Mouse (Mus musculus) limb, embryonic 10.5 days (tissue): Measurements from ENCODE around the gene Tmigd1. TPM values are rescaled to one million over a fixed set of nuclear protein-coding genes. Genes with fewer than 3 reads are reported as not detected.

Source experiments
- DNase-seq: peaks from one replicate; pipeline ENCODE4 v3.0.0-alpha.2; 2017; ENCODE audit warnings: low spot score
- H3K27ac ChIP-seq: fragments of 300-500 bp; sonication (generic); 2 replicates; pipeline ENCODE4 v1.5.1; 2016; ENCODE audit warnings: mild to moderate bottlenecking
- H3K27me3 ChIP-seq: fragments of 300-500 bp; sonication (generic); 2 replicates; pipeline ENCODE4 v1.6.1; 2016; ENCODE audit warnings: low read depth, mild to moderate bottlenecking; ENCODE audit not compliant: poor library complexity, severe bottlenecking
- H3K36me3 ChIP-seq: fragments of 300-500 bp; sonication (generic); 2 replicates; pipeline ENCODE4 v1.6.1; 2016; ENCODE audit warnings: mild to moderate bottlenecking, moderate library complexity
- H3K4me1 ChIP-seq: fragments of 300-500 bp; sonication (generic); 2 replicates; pipeline ENCODE4 v1.6.1; 2016
- H3K4me3 ChIP-seq: fragments of 300-500 bp; sonication (generic); 2 replicates; pipeline ENCODE4 v1.5.1; 2016; ENCODE audit warnings: mild to moderate bottlenecking, moderate library complexity
- H3K9me3 ChIP-seq: fragments of 300-500 bp; sonication (generic); replicated peaks from 2 replicates; pipeline ENCODE4 v1.6.1; 2016; ENCODE audit warnings: mild to moderate bottlenecking
- WGBS: fragments of 180-500 bp; shearing (Covaris S2); methylation state at CpG from one replicate; pipeline ENCODE4 v1.1.7; 2016; 5-methylcytosine and 5-hydroxymethylcytosine counted together
- polyA plus RNA-seq: library from polyadenylated mRNA; unstranded; fragments of >200 nt; fragmentation: Nextera tagmentation; extraction: Ambion mirVana; gene quantifications from 2 replicates; pipeline ENCODE4 v1.2.1, GENCODE M21; 2016

The Tmigd1 gene
- polyA plus RNA-seq, 1 experiment from 2014 or later: 0.14 TPM

GRCm38 (mm10) chr11:76889339-76890164, 12.4 kb upstream of the Tmigd1 start:
- 54% methylated on average over 10 of the region's 10 CpGs for WGBS
- Histone ChIP-seq H3K36me3 (no peaks in the 10 kb centered on the region), H3K4me3 (no peak overlapping the region), H3K9me3 (no peaks in the 10 kb centered on the region), H3K4me1 (peaks cover 26% of the 10 kb centered on the region), H3K27me3 (no peaks in the 10 kb centered on the region), H3K27ac (0 out of 2 replicates have a peak overlapping the region, but pooled peaks have one; percentile 1)
- DNase-seq: no peak

GRCm38 (mm10) chr11:76891171-76891570, 10.8 kb upstream of the Tmigd1 start:
- no peak for DNase-seq
- H3K27ac ChIP-seq: no peak overlapping the region
- no peaks in the 10 kb centered on the region for H3K36me3 ChIP-seq
- peaks cover 26% of the 10 kb centered on the region for H3K4me1 ChIP-seq
- H3K4me3 ChIP-seq: no peak overlapping the region
- no peaks in the 10 kb centered on the region for H3K27me3 ChIP-seq
- H3K9me3 ChIP-seq: no peaks in the 10 kb centered on the region
- 92% methylated on average over 7 of the region's 7 CpGs for WGBS

GRCm38 (mm10) chr11:76891738-76892349, 10.1 kb upstream of the Tmigd1 start:
- Histone ChIP-seq H3K27me3 (no peaks in the 10 kb centered on the region), H3K9me3 (no peaks in the 10 kb centered on the region), H3K4me3 (no peak overlapping the region), H3K36me3 (no peaks in the 10 kb centered on the region), H3K4me1 (peaks cover 26% of the 10 kb centered on the region), H3K27ac (no peak overlapping the region)
- WGBS: 85% methylated on average over 4 of the region's 4 CpGs
- DNase-seq: no peak

GRCm38 (mm10) chr11:76892972-76893371, 9.0 kb upstream of the Tmigd1 start:
- H3K4me3 ChIP-seq: no peak overlapping the region
- peak overlapping the region; percentile 30 for H3K27ac ChIP-seq
- 77% methylated on average over 3 of the region's 3 CpGs for WGBS

GRCm38 (mm10) chr11:76893570-76893969, 8.4 kb upstream of the Tmigd1 start:
- Histone ChIP-seq H3K27me3 (no peaks in the 10 kb centered on the region), H3K36me3 (no peaks in the 10 kb centered on the region), H3K9me3 (no peaks in the 10 kb centered on the region), H3K4me3 (0 out of 2 replicates have a peak overlapping the region, but pooled peaks have one; percentile 8), H3K4me1 (peaks cover 26% of the 10 kb centered on the region), H3K27ac (peak overlapping the region; percentile 63; the same call in 1 of the 2 replicates)
- peak; percentile 42 for DNase-seq
- 10% methylated on average over 4 of the region's 4 CpGs for WGBS

More at GRCm38 (mm10) chr11:76892972-76893371, 9.0 kb upstream of the Tmigd1 start:
- Histone ChIP-seq H3K36me3 (no peaks in the 10 kb centered on the region), H3K9me3 (no peaks in the 10 kb centered on the region), H3K4me1 (peaks cover 26% of the 10 kb centered on the region), H3K27me3 (no peaks in the 10 kb centered on the region)
- DNase-seq: no peak

GRCm38 (mm10) chr11:76894240-76894639, 7.7 kb upstream of the Tmigd1 start:
- 36% methylated on average over 5 of the region's 5 CpGs for WGBS
- DNase-seq: peak; percentile 66
- Histone ChIP-seq H3K27ac (peak overlapping the region; percentile 63; the same call in 1 of the 2 replicates), H3K36me3 (no peaks in the 10 kb centered on the region), H3K9me3 (no peaks in the 10 kb centered on the region), H3K4me3 (0 out of 2 replicates have a peak overlapping the region, but pooled peaks have one; percentile 5), H3K4me1 (peaks cover 26% of the 10 kb centered on the region), H3K27me3 (no peaks in the 10 kb centered on the region)

- no peak for DNase-seq
- 74% methylated on average over 6 of the region's 6 CpGs for WGBS
- Histone ChIP-seq H3K27me3 (no peaks in the 10 kb centered on the region), H3K36me3 (no peaks in the 10 kb centered on the region), H3K9me3 (no peaks in the 10 kb centered on the region), H3K27ac (no peak overlapping the region), H3K4me1 (peaks cover 26% of the 10 kb centered on the region), H3K4me3 (no peak overlapping the region)
These were observed 5.6 kb upstream of the Tmigd1 start for GRCm38 (mm10) chr11:76896360-76896759.

GRCm38 (mm10) chr11:76897126-76897525, 4.8 kb upstream of the Tmigd1 start:
- WGBS: 73% methylated on average over 1 of the region's 1 CpGs
- Histone ChIP-seq H3K4me3 (no peak overlapping the region), H3K9me3 (no peaks in the 10 kb centered on the region), H3K27ac (no peak overlapping the region), H3K4me1 (peaks cover 23% of the 10 kb centered on the region), H3K36me3 (no peaks in the 10 kb centered on the region), H3K27me3 (no peaks in the 10 kb centered on the region)
- no peak for DNase-seq

GRCm38 (mm10) chr11:76897871-76898270, 4.1 kb upstream of the Tmigd1 start:
- no peak overlapping the region for H3K27ac ChIP-seq
- no peaks in the 10 kb centered on the region for H3K36me3 ChIP-seq
- no peak for DNase-seq
- no peaks in the 10 kb centered on the region for H3K27me3 ChIP-seq
- no peak overlapping the region for H3K4me3 ChIP-seq
- peaks cover 21% of the 10 kb centered on the region for H3K4me1 ChIP-seq
- H3K9me3 ChIP-seq: no peaks in the 10 kb centered on the region
- 63% methylated on average over 3 of the region's 3 CpGs for WGBS

GRCm38 (mm10) chr11:76898751-76899150, 3.2 kb upstream of the Tmigd1 start:
- no peak for DNase-seq
- H3K9me3 ChIP-seq: no peaks in the 10 kb centered on the region
- no peak overlapping the region for H3K27ac ChIP-seq
- H3K4me3 ChIP-seq: no peak overlapping the region
- H3K4me1 ChIP-seq: peaks cover 17% of the 10 kb centered on the region
- WGBS: 89% methylated on average over 3 of the region's 3 CpGs
- H3K27me3 ChIP-seq: no peaks in the 10 kb centered on the region
- H3K36me3 ChIP-seq: no peaks in the 10 kb centered on the region

- H3K27me3 ChIP-seq: no peaks in the 10 kb centered on the region
- H3K9me3 ChIP-seq: no peaks in the 10 kb centered on the region
- DNase-seq: no peak
- 71% methylated on average over 5 of the region's 5 CpGs for WGBS
- no peak overlapping the region for H3K4me3 ChIP-seq
- no peaks in the 10 kb centered on the region for H3K36me3 ChIP-seq
- no peak overlapping the region for H3K27ac ChIP-seq
- H3K4me1 ChIP-seq: peaks cover 8% of the 10 kb centered on the region
These were observed 1.9 kb upstream of the Tmigd1 start for GRCm38 (mm10) chr11:76899758-76900738.

- no peak overlapping the region for H3K4me3 ChIP-seq
- H3K4me1 ChIP-seq: peaks cover 8% of the 10 kb centered on the region
- H3K9me3 ChIP-seq: no peaks in the 10 kb centered on the region
- no peaks in the 10 kb centered on the region for H3K36me3 ChIP-seq
- H3K27ac ChIP-seq: no peak overlapping the region
- no peak for DNase-seq
- no peaks in the 10 kb centered on the region for H3K27me3 ChIP-seq
- WGBS: 89% methylated on average over 2 of the region's 2 CpGs
These were observed 2.4 kb downstream of the Tmigd1 start for GRCm38 (mm10) chr11:76904340-76904739.
